Mouse (Mus musculus) E14TG2a.4 (cell line): ENCODE data around the gene Dkk3.

Experiments used
- CTCF ChIP-seq: conservative IDR thresholded peaks from 2 replicates; pipeline ENCODE4 v1.5.1; 2014; ENCODE audit warnings: low read length
- NANOG ChIP-seq: IDR thresholded peaks from 2 replicates; pipeline ENCODE4 v1.6.1; 2014; ENCODE audit warnings: borderline replicate concordance, low read length, mixed read lengths

DNA sequence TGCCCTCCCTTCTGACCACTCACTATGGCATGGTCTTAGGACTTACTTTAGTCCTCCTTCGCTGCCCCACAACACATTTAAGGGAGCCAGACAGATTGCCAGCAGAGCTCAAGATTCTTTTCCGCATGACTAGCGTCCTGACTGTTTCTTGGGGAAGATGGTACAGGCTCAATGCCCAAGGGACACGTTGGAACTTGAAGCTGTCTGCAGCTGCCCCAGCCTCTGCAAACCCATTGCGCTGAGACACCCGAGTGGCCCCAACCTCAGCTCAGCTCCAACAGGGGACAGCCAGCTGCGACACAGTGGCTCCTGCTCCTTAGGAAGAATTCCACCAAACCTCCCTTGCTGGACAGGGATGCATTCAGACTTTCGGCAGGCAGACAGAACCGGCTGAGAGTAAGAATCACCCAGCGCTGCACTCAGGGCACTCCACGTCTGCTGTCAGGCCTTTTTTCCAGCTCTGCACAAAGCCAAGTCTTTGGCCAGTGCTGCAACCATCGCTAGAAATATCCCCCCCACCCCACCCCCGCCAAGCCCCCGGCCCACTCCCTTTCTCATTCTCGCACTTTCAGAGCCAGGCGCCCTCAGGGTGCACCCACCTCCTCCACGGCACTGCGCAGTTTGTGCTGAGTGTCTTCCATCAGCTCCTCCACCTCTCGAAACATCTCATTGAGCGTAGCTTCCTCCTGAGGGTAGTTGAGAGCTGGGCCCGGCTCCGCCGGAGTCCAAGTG lies 1.1 kb downstream of the Dkk3 start:
- no peak for TF ChIP-seq CTCF
- no peak for TF ChIP-seq NANOG
